Mouse (Mus musculus) cerebellum, postnatal 25 days (tissue): ENCODE data around the gene Cdca5.
A peak's percentile ranks its signal among the peaks of the same experiment; 100 is the strongest.
"Not testable (repeated sequence)": the region's sequence is repeated elsewhere in the genome, so short reads cannot be mapped to it uniquely, and the experiment has no call there.

Experiments
- DNase-seq, 2 experiments: peaks; one replicate each; pipeline ENCODE4 v3.0.0; 2021; ENCODE audit warnings: mixed read lengths in 2 of 2

Gene Cdca5

DNA sequence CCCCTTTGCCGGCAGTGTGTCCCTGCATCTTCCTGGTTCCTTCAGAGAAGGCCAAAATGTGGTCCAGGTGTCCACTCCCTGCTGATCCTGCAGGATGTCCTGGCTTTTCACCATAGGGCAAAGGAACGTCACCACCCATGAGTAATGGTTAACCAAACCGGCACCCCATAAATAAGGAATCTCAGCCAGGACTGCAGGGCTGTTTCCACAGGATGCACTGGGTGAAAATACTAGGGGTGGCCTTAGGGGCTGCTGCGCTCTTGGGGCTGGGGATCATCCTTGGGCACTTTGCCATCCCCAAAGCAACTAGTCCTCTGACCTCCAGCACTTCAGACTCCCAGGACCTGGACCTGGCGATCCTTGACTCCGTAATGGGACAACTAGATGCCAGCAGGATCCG is 20.8 kb downstream of the Cdca5 start, which contains the start of gene Naaladl1:
Gene Naaladl1, plus strand, starts transcription at position 197 of the 400 bp plus-strand sequence.
- no peak for DNase-seq

DNA sequence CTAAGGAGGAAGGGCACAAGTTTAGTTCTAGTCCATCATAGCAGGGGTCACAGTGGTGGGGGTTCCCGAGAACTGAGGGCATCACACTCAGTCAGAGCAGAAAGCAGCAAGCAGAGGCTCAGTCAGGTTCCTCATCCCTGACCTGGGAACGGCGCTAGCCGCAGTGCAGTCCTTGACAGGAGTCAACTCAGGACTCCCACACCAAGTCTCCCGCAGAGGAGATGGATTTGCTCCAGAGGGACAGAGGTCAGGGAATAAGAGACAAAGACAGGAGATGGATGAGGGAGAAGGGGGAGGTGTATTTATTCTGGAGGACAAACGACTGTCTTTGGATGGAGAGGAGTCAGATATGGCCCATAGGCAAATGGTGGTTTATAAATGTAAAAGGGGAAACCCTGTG is 28.3 kb downstream of the Cdca5 start:
- no peak for DNase-seq

DNA sequence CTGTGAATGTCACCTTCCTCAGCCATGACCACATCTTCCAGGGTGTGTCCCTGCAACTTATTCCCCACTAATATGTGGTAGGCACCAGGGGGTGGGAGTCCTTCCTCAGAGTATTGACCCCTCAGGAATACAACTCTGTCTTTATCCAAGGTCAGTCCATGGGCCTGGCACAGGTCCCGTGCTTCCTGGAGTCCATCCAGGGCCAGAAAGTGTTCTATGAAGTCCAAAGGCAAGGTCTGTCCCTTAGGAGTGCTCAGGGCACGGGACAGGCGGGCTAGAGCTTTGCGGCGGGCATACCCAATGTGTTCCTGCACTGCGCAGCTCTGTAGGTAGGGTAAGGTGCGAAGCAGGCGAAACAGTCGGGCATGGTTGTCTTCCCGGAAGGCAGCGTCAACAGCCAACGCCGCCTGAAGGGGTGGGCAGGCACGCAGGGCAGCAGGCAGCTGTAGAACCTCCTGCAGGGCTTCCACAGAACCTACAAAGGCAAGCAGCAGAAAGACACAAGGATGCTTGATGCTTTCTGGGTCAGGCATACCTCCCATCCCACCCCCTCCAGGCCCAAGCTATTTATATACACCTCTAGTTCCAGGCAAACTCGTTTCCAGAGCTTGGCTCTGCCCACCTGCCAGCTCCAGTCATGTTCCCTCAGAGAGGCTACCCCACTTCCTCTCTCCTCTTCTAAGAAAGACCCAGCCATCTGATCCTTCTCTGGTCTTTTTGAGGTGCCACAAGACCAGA is 31.5 kb downstream of the Cdca5 start:
- peak; percentile 32 to 56 for DNase-seq

DNA sequence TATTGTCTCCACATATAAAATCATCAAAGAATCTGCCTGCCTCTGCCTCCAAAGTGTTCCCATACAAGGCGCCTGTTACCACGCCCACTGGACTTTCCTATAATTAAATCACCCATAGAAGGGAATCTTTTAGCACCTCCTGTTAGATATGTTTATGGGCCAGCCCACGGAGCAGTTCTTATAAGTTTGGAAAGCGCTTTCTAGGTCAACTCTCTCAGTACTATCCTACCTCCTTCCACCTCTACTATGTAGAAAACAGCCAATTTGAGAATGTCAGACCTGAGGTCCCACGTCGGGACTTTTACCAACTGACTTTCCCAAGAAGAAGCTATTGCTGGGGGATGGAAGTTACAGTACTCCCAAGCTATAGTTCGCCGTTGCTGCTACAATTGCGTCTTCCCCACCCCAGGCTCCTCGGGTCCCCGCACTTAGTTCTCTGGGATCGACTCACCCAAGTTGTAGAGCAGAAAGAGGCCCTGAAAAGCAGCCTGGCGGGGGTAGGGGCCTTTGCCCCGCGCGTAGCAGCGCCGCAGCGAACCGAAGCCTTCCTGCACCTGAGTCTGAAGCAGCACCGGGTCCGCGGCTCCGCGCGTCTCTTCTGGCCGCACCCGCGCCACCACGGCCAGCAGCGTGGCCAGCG is 32.7 kb downstream of the Cdca5 start:
- DNase-seq = no peak

DNA sequence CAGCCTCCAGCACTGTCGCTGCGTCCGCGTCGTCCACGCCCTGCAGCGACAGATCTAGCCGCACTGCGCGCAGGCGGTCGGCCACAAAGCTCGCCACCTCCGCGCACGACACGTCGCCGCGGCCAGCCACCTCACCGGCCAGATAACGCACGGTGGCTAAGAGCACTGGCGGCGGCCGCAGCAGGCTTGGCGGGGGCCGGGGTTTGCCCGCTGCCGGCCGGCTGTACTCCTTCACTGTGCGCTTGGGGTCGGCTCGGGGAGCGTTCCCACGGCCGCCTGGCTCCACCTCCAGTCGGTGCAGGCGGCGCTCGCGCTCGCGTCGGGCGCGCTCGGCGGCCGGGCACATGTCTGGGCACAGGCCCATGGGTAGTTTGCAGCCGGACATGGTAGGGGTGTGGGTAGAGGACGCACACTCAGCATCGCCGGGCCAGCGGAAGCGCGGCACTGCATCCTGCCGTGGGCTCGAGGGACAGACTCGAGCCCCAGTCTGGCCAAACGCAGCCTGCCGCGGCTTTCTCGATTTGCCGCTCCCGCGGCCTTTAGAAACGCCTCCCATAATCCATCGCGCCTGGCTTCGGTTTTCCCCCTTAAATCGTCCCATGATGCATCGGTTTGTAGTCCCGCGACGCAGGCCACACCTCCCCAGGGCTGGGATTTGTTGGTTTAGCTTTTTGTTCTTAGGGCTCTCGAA is 33.3 kb downstream of the Cdca5 start, which contains the start of gene Sac3d1:
Gene Sac3d1, minus strand, starts transcription at position 665 of the 691 bp plus-strand sequence.
- peak; percentile 91 for DNase-seq

DNA sequence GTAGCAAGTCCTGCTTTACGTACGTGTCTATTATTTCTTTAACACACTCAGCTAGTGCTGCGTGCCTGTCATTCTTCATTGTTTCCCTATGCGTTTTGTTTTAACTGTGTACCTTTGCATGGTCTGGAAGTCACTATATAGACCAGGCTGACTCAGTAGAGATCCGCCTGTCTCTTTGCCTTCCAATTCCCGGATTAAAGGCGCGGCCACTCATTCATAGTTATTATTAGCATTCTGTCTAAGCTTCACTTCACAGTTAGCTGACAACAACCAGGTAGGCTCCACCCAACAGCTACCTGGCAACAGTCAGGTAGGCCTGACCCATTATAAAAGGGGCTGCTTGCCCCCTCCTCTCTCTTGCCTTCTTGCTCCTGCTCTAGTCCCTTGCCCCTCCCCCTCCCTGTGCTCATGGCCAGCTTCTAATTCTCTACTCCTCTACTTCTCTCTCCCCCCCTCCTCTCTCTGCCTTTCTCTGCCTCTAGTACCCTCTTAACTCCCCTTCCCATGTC is 33.9 kb downstream of the Cdca5 start:
- peak in 1 of 2 experiments; percentile 52 for DNase-seq

DNA sequence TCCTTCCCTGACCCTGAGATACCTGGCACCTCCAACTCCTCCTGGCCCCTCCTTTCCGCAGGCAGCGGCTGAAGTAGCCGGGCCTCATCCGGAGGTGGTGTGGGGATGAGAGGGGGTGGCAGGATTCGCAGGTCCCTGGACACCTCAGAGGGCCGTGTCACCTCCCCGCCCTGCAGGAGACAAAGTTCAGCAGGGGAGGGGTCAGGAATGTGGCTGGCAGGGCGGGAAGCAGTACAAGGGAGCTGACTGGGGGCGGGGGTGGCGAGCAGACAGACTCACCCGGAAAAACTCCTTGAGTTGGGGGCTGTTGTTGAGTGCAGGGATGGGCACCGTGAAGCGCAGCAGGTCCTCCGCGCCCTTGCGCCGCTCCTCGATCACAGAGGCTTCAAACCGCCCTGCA is 37.0 kb downstream of the Cdca5 start:
- DNase-seq = no peak

DNA sequence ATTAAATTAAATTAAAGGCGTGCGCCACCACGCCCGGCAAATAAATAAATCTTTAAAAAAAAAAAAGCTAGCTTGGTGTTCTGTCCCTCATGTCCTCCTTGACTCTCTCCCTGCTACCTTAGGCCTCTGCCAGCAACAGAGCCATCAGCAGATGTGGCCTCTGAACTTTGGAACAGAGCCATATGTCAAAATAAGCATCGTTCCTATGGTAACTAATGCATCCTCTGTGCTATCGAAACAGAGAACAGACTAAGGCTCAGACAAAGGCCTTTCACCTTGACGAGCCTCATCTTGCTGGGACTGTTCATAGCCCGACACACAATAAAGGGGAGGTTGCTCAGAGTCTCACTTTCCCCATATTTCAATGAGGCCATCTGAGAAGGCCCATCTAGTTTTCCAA is 38.5 kb downstream of the Cdca5 start:
- DNase-seq = no peak

DNA sequence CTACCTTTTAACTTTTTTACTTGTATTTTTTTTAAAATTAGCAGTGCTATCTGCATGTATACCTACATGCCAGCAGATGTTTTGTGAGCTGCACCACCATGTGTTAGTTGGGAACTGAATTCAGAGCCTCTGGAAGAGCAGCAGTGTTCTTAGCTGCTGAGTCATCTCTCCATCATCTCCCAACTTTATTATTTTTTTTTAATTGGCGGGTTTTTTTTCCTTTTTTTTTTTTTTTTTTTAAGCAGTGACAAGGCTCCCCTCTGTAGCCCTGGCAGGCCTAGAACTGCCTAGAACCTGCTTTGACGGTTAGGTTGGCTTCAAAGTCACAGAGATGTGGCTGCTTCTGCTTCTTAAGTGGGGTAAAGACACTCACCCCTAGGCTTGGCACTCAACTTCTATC is 40.1 kb downstream of the Cdca5 start:
- DNase-seq = no peak

DNA sequence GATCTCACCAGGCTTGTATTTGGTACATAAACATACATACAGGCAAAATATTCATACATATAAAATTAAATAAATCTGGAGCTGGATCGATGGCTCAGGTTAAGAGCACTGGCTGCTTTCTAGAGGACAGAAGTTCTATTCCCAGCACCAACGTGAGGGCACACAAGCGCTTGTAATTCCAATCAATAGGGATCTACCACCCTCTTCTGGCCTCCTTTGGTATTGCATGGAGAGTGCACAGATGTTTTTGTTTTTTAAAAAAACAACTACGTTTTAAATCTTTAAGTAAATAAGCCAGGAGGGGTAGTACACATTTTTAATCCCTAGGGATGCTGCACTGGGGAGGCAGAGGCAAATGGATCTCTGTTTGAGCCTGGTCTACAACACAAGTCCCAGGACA is 41.5 kb downstream of the Cdca5 start:
- DNase-seq = peak in 1 of 2 experiments; percentile 72

DNA sequence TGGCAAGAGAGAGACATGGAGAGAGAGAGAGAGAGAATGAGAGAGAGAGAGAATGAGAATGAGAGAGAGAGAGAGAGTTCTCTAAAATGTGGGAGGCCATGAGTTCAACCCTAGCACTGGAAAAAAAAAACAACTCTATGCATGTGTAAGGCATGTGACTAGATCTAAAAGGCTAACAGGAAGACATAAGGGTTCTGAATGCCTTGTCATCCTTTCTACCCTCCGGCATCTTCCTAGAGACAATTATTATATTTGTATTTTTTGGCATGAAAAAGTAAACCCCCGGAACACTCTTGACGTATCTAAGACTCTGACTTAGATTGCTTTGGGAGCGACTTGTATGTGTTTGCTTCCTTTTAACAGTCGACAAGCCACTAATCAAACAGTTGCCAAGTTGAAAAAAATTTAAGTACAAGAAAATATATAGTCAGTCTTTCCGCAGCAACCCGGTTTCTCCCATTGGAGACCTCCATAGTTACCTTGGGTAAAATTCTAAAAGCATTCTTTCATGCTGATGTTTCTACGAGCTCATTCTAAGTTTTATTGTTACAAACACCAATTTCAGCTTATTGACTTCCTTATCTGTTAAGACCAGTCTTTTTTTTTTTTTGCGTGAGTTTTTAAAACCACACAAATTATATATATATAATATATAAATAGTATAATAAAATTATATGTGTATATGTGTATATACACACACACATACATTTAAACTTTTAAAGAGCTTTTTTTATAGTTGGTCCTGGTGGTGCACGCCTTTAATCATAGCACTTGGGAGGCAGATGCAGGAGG is 42.2 kb downstream of the Cdca5 start:
- DNase-seq = no peak

DNA sequence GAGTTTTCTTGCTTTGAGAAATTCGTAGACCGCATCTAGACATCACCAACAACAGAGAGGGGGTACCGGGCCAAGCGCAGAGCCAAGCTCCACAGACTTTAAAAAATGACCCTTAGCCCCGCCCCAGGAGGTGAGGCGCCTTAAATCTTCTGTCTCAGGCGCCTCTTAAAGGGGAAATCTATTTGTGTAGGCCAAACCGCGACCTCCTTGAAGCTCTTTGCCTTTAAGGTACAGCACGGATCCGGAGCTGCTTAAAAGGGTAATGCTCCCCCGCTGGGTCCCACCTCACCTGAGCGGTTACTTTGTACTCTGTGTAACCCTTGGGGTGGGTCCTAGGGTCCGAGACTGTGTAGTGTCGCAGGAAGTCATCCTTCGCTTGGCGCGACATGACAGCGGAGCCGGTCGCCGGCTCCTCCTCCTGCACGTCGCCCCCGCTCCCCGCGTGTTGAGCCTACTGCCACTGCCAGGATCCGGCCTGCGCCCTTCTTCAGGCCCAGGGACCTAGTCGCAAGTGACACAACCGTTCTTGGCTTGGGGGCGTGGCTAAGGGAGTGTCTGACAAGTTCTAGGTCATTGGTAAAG is 43.1 kb downstream of the Cdca5 start, which contains the start of gene Snx15:
Gene Snx15, minus strand, starts transcription at position 545 of the 582 bp plus-strand sequence.
- peak; percentile 98 for DNase-seq

DNA sequence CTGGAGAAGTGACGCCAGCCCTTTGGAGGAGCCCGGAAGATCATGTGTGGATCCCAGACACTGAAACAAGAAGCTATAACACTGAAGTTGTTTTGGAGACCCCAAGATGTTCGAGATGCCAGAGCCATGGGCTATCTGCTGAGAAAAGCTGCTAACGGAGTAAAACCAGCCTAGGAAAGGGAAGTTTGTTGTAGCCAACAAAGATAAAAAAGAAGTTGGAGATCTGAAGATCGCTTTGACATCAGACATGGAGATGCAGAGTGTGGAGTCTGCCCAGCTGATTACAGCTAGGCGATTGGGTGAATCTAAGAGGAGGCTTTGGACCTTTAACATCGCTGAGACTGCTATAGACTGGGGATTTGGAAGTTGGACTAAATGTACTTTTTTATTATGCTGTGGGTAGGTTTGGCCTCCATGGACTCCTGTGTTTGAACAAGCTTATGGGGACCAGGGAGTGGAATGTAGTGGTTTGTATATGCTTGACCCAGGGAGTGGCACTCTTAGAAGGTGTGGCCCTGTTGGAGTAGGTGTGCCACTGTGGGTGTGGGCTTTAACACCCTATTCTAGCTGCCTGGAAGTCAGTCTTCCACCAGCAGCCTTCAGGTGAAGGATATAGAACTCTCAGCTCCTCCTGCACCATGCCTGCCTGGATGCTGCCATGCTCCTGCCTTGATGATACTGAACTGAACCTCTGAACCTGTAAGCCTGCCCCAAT is 45.8 kb downstream of the Cdca5 start:
- not testable (repeated sequence) for DNase-seq

DNA sequence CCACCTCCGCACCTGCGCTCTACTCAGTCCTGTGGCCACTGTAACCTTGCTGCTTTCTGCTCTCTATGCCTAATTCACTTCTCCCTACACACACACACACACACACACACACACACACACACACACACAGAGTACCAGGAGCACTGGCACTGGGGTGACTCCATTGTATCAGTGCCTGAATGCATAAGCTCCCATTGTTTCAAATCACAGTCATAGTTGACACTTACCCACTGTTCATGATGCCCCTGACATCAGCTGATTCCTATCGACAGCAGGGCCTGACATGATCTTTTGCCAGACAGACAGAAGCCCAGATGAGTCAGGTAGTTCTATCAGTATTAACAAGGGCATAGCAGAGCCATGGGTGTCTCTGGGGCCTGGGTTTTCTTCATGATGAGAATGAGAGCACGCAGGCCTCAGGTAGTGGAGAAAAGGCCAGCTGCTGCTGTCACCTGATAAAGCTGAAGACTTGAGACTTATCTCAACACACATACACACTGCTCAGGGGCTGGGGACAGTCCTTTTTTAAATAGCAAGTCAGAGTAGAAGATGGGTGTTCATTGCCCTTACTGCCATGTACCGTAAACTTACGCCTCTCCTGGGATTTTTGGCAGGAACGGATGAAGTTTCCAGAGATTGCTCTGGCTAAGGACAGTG is 47.5 kb downstream of the Cdca5 start:
- DNase-seq = no peak

DNA sequence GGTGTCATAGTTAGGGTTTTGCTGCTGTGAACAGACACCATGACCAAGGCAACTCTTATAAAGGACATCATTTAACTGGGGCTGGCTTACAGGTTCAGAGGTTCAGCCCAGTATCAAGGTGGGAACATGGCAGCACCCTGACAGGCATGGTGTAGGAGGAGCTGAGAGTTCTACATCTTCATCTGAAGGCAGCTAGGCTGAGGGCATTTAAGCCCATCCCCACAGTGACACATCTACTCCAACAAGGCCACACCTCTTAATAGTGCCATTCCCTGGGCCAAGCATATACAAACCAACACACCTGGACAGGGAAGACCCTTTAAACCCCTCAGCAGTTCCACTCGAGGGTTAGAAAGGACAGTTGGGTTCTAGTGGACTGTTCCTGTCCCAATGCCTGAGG is 48.4 kb downstream of the Cdca5 start:
- not testable (repeated sequence) for DNase-seq

DNA sequence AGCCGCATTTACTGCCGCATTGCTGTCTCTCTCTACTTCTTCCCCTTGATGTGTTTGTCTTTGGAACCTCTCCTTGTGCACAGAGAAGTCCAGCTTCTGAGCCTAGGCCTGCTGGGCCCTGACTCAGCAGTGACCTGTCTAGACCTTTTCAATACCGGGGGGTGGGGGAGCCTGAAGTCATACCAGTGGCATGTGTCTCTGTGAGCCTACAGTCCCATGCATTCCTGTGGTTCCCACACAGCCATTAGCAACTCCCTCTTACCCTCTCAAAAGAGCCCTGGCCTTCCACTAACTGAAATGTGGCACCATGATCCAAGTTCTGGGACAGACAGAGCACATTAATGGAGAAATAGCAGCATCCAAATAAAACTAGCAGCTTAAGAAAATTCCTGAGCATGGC is 51.6 kb downstream of the Cdca5 start:
- no peak for DNase-seq

DNA sequence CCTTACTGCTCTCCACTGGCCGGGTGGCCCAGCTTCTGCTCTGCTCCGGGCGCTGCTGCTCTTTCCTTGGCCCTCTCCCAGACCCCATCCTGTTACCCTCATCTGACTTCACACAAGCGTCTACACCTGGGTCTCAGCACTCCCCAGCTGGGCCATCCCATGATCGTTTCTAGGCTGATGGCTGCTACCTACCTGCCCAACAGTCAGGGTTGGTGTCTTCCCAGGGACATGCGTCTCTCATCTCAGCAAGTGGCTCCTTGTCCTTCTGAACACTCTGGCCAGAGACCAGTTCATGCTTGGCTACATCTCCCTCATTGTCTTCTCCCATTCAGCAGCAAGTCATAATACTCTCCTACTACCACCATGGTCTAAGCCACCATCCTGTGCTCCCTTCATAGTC is 54.9 kb downstream of the Cdca5 start:
- peak; percentile 55 to 59 for DNase-seq

DNA sequence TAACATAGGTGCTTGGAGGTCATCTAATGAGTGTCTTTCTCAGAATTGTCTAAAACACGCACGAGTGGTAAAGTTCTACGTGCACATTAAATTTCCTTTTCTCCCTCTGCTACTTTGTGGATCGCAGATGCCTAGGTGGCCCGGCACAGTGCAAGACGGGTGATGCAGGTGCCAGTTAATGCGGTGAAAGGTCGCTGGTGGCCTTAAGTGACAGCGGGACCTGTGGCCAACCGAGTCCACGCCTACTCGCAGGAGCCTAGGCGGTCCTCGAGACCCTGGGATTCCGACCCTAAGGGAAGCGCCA is 55.5 kb downstream of the Cdca5 start:
- no peak for DNase-seq

DNA sequence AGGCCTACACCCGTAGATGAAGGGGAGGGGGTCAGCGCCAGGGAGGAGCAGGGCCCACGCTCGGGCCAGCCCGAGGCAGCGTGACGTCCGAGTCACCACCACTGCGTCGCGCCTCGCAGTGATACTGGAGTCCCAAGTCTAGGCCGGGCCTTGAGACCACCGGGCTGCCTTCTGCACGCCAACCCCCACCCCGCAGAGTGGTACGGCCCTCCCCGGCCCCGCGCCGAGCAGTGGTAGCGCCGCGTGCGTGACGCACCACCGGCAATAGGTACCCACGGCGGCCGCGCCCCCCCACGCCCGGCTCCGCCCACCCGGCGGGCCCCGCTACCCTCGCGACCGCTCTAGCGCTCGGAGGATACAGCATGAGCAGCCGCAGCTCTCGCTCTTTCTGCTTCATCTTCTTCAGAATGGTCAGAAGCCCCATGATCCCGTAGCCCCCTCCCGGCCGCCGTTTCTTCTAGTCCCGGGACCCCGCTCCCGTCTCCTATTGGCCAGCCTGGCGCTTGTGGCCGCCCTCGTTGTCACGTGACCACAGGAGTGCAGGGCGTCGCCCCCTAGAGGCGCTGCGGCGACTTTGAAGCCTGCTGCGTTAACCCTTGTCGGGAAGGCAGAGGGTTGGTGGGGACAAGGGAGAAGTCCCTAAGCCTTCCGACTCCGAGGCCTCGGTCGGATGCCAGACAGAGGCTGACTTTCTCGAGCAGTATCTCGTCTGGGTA is 56.1 kb downstream of the Cdca5 start, which contains the start of gene Batf2:
Gene Batf2, plus strand, starts transcription at position 306 of the 716 bp plus-strand sequence.
- DNase-seq = peak; percentile 94 to 96

DNA sequence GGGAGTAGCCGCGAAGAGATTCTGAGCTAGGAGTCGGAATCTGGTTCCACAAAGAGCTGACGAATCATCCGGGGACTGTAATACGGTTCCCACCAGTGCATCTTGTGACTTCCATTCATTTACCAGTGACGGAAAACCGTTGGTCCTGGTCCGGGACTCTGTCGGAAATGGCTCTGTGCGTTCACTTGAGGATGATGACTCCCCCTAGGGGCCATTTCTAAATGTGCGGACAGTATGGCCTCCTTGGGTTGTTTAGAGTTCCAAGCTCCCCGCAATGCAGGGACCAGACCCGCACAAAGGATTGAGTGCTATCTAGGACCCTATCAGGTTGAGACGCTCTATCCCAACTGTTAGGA is 56.6 kb downstream of the Cdca5 start, which contains the start of gene Arl2:
Gene Arl2, minus strand, starts transcription at position 155 of the 356 bp plus-strand sequence.
- DNase-seq = peak in 1 of 2 experiments; percentile 88
